Mouse (Mus musculus): ENCODE measurements around the gene Mblac2. TPM values are rescaled to one million over a fixed set of nuclear protein-coding genes. Genes with fewer than 3 reads are reported as not detected.
"Not testable (repeated sequence)": the region's sequence is repeated elsewhere in the genome, so short reads cannot be mapped to it uniquely, and the experiment has no call there.

The Mblac2 gene
- total RNA-seq (2021): 10 to 100 TPM; 33.1 to 35.4 TPM

DNA sequence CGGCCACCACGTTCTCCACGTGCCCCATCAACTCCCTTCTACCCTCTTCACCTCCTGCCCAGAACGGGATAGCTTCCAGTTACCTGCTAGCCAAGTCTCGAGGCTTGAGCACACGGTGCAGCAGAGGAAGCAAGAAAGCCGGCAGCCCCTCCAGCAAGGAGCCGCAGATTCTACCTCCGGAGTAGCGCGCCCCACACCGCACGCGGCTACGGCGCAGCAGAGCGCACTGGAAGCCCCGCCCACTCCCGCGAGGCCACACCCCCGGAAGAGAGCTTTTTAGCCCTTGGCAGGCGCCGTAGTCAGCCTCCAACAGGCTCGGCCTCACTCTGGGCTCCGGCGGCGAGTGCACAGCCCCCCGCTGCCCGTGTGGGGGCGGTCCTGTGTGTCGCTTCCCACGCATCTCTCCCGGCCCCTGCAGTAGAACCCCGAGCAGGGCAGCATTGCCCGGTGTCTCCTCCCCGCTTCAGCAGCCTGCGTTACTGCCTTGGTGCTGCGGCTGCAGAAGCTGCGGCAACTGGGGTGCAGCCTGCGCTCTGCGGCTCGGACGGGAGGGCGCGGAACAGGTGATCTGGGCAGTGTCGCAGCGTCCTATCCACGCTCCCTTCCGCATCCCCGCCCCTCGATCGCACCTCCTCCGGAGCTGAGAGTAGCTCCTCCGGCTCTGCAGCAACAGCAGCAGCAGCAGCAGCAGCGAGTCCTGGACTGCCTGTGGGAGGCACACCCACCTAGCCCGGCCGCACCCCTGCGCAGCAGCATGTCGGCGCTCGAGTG, at the start of gene Mblac2, which contains the start of gene Polr3g:
Gene Mblac2 (plus strand): TSS at position 567 of the 771 bp plus-strand sequence.
Gene Polr3g (minus strand): TSS at position 239 of the 771 bp plus-strand sequence.
- intact Hi-C loops (cut with DNase I): no loop called here
- DNase-seq (ENCODE audit: extremely low spot score in 1 of 2, low spot score in 2 of 2): peak; percentile 90 to 97

DNA sequence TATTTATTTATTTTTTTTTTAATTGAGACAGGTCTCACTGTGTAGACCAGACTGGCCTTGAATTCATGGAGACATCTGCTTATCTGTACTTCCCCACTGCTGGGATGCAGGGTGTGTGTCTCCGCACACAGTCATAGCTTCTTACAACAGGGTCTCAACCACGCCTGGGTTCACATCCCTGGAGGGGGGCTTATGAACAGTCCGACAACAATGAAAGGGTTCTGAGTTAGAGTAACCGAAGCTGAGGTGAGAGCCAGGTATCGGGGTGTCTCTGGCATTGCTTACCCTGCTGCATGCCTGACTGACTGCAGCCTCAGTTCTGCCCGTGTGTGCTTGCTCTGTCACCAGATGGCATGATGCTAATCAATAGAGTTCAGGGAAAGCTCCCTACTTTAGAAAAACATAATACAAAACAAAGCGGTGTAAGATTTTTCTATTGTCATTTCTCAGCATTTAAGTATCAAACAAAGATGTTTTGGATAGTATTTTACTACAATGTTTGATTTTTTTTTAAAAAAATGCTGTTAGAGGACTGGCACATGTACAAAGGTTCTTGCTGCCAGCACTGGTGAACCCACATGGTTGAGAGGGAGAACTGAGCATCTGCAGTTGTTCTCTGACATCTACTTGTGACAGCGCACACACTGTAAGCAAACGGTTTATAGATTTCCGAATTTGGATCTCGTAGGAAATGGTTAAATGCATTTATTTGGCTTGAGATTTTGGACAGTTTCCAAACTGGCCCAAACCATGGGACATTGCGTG, 47.4 kb upstream of the Mblac2 start:
- DNase-seq (ENCODE audit: extremely low spot score in 1 of 2, low spot score in 2 of 2): no peak
- intact Hi-C loops (cut with DNase I): no loop called here

DNA sequence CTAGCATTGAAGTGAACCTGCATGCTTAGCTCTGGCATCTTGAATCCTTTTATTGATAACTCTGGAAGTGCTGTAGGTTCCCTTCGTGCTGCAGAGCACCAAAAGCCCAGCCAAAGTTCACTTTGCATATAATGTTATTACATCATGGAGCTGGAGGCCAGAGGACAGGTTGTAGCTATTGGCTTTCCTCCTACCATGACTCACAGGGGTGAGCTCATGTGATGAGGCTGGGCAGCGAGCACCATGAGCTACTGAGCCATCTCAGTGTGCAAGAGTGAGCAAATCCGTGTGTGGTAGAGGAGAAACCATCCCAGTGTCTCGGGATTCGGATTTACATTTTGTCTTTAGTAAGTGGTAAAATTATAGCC, 46.8 kb upstream of the Mblac2 start:
- intact Hi-C loops (cut with DNase I): no loop called here
- no peak for DNase-seq (ENCODE audit: extremely low spot score in 1 of 2, low spot score in 2 of 2)

DNA sequence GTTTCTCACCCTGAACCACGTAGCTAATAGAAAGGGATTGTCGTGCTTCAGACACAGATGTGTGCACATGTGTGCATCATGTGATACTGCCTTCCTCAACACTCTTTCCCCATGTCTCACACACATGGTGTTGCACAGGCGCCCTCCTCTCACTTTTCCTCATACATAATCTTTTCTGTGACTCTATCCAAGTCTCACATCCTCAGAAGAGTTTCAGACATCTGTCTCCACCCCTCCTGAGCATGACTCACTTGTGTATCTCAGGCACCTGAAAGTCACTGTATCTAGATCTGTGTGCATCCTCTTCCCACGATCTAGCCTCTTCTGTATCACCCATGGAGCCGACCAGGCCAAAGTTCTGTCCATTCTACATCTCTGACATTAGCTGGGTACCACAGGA, 43.4 kb upstream of the Mblac2 start:
- intact Hi-C loops (cut with DNase I): no loop called here
- DNase-seq (ENCODE audit: extremely low spot score in 1 of 2, low spot score in 2 of 2): no peak

DNA sequence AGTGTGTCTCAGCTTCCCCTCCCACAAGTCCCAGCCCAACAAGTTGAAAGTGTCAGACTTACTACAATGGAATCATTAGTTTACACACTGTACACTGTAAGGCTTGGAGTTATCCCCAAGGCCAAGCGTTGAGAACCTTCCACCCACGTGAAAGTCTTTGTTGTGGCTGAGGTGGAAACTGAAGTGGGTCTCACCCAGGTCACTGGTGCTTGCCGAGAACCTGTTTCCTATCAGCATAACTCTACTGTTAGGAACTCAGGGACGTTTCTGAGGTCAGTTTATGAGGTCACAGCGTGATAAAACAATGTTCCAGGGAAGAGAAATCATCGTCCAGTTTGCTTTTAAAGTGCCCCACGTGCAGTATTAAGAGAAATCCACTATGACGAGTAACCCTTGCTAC, 35.8 kb upstream of the Mblac2 start:
- no peak for DNase-seq (ENCODE audit: extremely low spot score in 1 of 2, low spot score in 2 of 2)
- intact Hi-C loops (cut with DNase I): no loop called here

DNA sequence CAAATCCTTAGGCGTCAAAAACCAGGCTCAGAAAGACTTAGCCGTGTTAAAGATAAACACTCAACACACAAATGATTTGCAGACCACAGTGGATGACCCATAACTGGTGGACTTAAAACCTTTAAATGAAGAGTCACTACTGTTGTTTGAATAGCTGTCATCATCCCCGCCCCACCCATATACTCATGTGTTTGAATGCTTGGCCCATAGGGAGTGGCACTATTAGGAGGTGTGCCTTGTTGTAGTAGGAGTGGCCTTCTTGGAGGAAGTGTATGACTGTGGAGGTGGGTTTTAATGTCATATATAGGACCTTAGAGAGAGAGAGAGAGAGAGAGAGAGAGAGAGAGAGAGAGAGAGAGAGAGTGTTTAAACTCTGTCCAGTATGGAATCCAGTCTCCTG, 28.0 kb upstream of the Mblac2 start:
- intact Hi-C loops (cut with DNase I): no loop called here
- DNase-seq (ENCODE audit: extremely low spot score in 1 of 2, low spot score in 2 of 2): no peak

DNA sequence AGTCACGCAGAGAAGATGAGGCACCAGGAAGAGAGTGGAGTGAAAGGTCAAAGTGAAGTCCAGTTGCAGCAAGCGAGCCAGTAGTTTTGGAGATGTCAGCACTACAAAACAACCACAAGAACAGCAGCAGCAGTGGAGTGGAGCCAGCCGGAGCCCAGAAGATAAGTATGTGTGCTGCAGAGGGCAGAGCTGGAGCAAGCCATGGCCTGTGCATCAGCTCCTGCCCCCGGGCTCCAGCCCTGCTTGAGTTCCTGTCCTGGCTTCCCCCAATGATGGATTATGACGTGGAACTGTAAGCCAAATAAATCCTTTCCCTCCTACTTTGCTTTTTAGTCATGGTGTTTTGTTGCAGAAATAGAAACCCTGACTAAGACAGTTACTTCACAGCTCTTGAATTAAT, 26.9 kb upstream of the Mblac2 start:
- intact Hi-C loops (cut with DNase I): no loop called here

DNA sequence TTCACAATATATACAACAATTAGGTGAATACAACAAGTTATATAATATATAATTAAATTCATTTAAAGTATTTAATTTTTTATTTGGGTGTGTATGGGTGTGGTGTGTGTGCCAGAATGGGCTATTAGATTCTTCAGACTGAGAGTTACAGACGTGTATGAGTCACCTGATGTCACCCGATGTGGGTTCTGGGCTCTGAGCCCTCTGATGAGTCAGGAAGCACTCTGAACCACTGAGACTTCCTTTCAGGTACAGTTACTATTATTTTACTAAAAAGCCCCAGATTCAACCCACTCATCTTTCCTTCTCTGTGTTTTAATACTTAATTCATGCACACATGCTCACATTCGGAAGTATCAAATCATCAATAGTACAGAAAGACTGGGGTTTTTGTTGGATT, 26.3 kb upstream of the Mblac2 start:
- intact Hi-C loops (cut with DNase I): no loop called here
- DNase-seq (ENCODE audit: extremely low spot score in 1 of 2, low spot score in 2 of 2): no peak

More for the DNA sequence above, 26.9 kb upstream of the Mblac2 start:
- no peak for DNase-seq (ENCODE audit: extremely low spot score in 1 of 2, low spot score in 2 of 2)

DNA sequence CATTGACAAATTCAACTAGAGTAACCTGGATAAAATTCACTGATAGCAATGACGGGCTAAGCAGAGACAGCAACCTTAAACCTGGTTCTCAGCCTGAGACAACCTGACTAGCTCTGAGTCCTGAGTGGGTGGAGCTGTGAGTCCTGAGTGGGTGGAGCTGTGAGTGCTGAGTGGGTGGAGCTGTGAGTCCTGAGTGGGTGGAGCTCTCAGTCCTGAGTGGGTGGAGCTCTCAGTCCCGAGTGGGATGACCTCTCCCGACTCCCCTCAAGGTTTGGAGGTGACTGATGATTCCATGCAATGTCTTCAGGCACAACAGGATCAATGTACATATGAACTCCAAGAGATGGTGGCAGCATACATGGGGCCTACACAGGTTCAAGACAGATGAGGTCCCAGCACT, 21.6 kb upstream of the Mblac2 start:
- intact Hi-C loops (cut with DNase I): no loop called here
- no peak for DNase-seq (ENCODE audit: extremely low spot score in 1 of 2, low spot score in 2 of 2)

DNA sequence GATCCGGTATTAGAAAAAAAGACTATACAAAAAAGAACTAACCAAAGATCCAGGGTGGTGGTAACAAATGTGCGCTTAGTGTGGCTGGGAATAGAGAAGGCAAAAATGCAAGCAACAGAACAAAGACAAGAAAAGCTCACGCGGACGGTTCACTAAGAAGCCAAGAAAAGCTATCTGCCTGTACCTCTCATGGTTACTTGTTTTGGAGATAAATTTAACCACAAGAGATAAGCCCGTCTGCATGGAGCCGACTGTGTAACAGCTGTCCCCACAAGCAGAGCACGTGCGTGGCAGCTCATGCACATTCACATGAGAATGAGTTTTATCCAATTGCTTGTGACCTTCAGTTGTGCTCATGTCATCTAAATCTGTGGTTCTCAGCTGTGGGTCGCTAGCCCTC, 20.7 kb upstream of the Mblac2 start:
- intact Hi-C loops (cut with DNase I): no loop called here
- DNase-seq (ENCODE audit: extremely low spot score in 1 of 2, low spot score in 2 of 2): no peak

DNA sequence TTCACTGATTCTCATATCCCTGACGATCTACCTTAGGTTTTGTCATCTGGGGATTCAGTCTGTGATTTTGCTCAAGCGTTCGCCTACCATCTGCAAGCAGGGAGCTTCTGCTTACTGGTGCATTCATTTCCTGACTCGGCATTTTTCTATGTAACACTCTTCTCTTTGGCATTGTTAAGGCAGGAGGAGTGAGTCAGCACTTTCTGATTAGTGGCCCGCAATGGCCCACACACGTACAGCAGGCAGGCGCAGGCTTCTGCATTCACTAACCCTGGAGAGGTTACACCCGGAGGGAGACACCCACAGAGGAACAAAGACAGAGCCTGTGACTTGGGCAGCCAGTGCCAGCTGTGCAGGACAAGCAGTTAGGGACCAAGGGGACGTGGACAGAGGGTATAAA, 19.5 kb upstream of the Mblac2 start:
- intact Hi-C loops (cut with DNase I): no loop called here
- DNase-seq (ENCODE audit: extremely low spot score in 1 of 2, low spot score in 2 of 2): no peak

DNA sequence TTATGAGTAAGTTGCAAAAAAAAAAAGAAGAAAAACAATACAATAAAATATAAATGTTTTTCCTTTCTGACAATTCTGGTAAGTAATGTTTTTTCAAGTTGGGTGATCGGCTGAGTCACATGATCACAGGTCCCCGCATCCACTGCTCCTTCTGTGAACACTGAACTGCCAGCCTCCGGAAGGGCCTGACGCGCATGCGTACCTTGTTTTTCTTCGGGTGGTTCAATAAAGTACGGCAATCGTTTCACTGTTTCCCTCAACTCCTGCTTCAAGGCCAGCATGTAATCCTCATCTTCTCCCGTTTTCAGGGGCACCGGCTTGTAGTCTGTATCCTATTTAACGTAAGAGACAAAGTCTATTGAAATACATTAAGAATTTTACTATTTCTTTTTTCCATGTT, 16.7 kb upstream of the Mblac2 start:
- intact Hi-C loops (cut with DNase I): no loop called here
- DNase-seq (ENCODE audit: extremely low spot score in 1 of 2, low spot score in 2 of 2): no peak

DNA sequence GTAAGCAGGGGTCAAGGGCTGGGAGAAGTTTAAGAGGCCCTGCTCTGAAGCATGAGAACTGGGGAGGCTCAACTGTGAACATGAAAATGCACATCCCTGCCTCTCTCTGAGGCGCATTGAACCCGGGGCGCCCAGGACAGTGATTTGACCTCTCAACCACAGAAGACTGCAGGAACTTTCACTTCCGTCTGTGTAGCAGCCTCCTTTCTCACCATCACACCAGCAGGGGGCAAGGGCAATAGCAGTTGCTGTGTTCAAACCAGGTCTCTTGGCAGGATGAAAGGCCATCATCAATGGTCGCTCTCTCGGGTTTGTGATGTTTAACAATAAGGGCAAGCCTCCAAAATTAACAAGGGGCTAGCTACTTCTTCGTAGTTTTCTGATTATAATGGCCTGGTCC, 8.0 kb upstream of the Mblac2 start:
- no peak for DNase-seq (ENCODE audit: extremely low spot score in 1 of 2, low spot score in 2 of 2)
- intact Hi-C loops (cut with DNase I): no loop called here

DNA sequence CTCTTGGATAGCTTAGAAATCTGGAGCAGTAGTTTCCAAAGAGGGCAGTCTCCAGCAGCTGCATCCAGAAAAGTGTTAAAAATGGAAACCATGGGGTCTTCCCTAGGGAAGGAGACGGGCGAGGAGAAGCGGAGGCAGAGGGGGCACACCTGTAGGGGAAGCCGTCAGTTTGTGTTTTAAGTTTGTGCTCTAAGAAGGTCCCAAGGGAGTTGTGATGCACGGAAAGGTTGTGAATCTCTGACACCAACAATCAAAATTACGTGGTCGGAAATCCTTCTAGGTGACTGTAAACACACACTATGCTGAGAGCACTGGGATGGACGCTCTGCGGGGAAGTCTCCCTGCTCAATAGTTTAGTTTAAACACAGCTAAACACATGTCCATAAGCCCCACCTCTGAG, 7.5 kb upstream of the Mblac2 start:
- intact Hi-C loops (cut with DNase I): no loop called here
- no peak for DNase-seq (ENCODE audit: extremely low spot score in 1 of 2, low spot score in 2 of 2)

DNA sequence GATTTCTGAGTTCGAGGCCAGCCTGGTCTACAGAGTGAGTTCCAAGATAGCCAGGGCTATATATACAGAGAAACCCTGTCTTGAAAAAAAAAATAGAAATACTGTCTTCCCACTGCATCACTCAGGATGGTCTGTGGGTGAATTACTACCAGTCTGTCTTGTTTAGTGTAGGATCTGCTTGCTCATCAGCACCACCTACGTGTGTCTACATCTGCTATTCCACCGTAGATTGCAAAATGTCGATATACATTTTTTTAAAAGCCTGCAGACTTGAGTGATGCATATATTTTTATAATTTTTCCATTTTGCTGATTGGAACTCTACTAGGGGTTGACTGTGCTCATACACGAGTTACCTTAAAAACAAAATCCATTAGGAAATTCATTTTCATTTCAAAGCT, 4.8 kb upstream of the Mblac2 start:
- DNase-seq (ENCODE audit: extremely low spot score in 1 of 2, low spot score in 2 of 2): no peak
- intact Hi-C loops (cut with DNase I): no loop called here

DNA sequence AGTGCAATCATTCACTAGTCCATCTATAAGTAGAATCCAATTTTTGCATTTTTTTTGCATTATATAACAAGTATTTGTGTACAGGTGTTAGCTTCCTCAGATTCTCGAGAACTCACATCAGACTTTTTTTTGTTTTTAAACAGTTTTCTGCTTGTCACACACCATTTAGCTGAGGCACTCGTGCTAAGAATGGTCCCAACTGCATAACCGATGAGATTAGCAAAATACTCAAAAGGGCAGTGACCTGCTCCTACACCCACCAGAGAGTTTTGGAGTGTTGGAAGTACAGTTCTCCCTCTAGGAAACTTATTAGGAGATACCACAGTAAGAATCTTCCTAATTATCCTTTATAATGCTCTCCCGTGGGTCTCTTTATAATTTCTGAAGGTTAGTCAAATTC, 1.3 kb upstream of the Mblac2 start:
- intact Hi-C loops (cut with DNase I): no loop called here
- DNase-seq (ENCODE audit: extremely low spot score in 1 of 2, low spot score in 2 of 2): no peak

DNA sequence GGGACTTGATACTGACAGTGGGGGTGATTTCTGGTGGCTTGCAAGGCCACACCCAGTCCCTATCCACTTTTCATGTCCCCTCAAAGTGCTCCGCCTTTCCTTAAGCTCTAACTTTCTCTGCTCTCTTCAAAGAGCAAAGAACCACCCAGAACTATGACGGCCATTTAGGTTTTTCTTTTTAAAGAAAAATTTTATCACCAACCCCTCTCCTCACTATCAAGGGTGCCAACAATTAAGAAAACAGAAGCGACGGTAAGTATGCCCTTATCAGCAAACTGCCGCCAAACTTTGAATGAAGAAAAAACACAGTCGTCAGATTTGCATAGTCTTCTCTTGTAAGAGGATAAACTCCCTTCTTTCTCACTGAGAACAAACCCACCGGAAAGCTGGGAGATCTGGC, 875 bp upstream of the Mblac2 start:
- DNase-seq (ENCODE audit: extremely low spot score in 1 of 2, low spot score in 2 of 2): no peak
- intact Hi-C loops (cut with DNase I): no loop called here

DNA sequence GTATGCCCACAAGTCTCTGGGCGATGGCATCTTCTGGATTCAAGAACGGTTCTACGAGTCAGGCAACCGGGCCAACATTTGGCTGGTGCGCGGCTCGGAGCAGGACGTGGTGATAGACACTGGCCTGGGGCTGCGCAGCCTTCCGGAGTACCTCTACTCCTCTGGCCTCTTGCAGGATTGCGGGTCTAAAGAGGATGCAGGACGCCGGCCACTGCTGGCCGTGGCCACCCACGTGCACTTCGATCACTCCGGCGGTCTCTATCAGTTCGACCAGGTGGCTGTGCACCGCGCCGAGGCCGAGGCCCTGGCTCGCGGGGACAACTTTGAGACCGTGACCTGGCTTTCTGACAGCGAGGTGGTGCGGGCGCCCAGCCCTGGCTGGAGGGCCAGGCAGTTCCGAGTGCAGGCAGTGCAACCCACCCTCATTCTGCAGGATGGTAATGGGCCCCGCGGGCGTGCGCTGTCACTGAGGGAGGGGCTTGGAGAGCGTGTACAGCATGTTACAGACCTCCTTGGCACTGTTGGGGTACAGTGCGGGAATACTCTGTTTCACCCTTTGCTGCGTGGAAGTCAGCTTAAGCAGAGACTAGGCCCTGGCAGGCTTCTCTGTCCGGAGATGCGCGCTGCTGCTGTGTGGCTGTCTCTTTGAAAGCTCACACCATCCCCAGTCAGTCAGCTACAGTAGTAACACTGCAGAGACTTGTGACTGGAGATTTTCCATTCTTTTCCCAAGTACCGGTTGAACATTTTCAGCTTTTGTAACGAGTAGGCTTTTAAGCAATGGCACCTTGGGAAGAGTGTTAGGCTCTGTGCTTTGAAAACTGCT, 618 bp downstream of the Mblac2 start:
- intact Hi-C loops (cut with DNase I): no loop called here
- peak in 1 of 2 experiments; percentile 51 for DNase-seq (ENCODE audit: extremely low spot score in 1 of 2, low spot score in 2 of 2)

DNA sequence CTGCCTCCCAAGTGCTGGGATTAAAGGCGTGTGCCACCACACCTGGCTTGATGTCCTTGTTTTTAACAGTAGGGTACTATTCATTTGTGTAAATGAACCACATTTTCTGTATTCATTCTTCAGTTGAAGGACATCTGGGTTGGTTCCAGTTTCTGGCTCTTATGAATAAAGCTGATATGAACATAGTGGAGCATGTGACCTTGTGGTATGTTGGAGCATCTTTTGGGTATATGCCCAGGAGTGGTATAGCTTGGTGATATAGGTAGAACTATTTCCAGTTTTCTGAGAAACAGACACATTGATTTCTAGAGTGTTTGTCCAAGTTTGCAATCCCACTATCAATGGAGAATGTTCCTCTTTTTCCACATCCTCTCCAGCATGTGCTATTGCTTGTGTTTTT, 2.8 kb downstream of the Mblac2 start:
- DNase-seq (ENCODE audit: extremely low spot score in 1 of 2, low spot score in 2 of 2): no peak
- intact Hi-C loops (cut with DNase I): no loop called here

DNA sequence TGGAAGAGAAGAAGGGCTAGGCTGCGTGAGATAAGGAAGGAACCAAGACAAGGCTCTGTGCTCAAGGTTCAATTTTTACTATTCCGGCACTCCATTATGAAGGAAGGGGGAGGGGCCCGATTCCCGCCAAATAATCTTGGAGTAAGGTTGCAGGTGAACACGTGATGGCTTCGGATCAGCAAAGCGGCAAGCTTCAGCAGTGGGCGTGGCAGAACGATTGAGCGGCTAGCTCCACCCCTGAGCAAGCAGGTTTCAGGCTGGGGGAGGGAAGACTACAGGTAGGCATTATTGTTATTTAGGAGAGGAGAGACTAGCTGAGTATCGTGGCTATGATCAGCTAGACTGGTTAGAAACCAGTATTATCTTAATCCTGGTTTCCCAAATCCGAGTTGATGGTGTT, 17.0 kb downstream of the Mblac2 start:
- intact Hi-C loops (cut with DNase I); DNase-seq (ENCODE audit: extremely low spot score in 1 of 2, low spot score in 2 of 2): not testable (repeated sequence)
